Mouse (Mus musculus) urinary bladder, postnatal 14 days (tissue): ENCODE results near the gene Arf5.

Experiments
- DNase-seq: peaks from one replicate; pipeline ENCODE4 v3.0.0; 2021; ENCODE audit warnings: low spot score

The Arf5 gene

GRCm38 (mm10) chr6:28423313-28423712, at the start of gene Arf5:
Gene Arf5, plus strand, starts transcription at chr6:28423560.
- peak; percentile 96 for DNase-seq

GRCm38 (mm10) chr6:28381983-28382382, 41.4 kb upstream of the Arf5 start:
- DNase-seq, result no peak

GRCm38 (mm10) chr6:28385169-28385568, 38.2 kb upstream of the Arf5 start:
- no peak for DNase-seq

- no peak for DNase-seq
Observed at GRCm38 (mm10) chr6:28389038-28389437, 34.3 kb upstream of the Arf5 start.

- DNase-seq, result no peak
Observed at GRCm38 (mm10) chr6:28396051-28396852, 27.1 kb upstream of the Arf5 start.

- no peak for DNase-seq
Observed at GRCm38 (mm10) chr6:28396853-28397457, 26.4 kb upstream of the Arf5 start.

GRCm38 (mm10) chr6:28397681-28398203, 25.6 kb upstream of the Arf5 start, which contains the start of gene Zfp800:
Gene Zfp800, minus strand, starts transcription at chr6:28398005.
- DNase-seq, result no peak

GRCm38 (mm10) chr6:28398726-28399125, 24.6 kb upstream of the Arf5 start:
- no peak for DNase-seq

- no peak for DNase-seq
Observed at GRCm38 (mm10) chr6:28399791-28400190, 23.6 kb upstream of the Arf5 start.

- DNase-seq, result no peak
Observed at GRCm38 (mm10) chr6:28410053-28410452, 13.3 kb upstream of the Arf5 start.

GRCm38 (mm10) chr6:28411236-28411635, 12.1 kb upstream of the Arf5 start:
- no peak for DNase-seq

GRCm38 (mm10) chr6:28416981-28417380, 6.4 kb upstream of the Arf5 start:
- no peak for DNase-seq

GRCm38 (mm10) chr6:28418449-28418848, 4.9 kb upstream of the Arf5 start:
- DNase-seq, result peak; percentile 68

GRCm38 (mm10) chr6:28419673-28420072, 3.7 kb upstream of the Arf5 start:
- no peak for DNase-seq

GRCm38 (mm10) chr6:28420361-28420760, 3.0 kb upstream of the Arf5 start:
- no peak for DNase-seq

- DNase-seq, result no peak
Observed at GRCm38 (mm10) chr6:28420865-28421264, 2.5 kb upstream of the Arf5 start.

- peak; percentile 97 for DNase-seq
Observed at GRCm38 (mm10) chr6:28421469-28422000, 1.8 kb upstream of the Arf5 start.

- DNase-seq, result no peak
Observed at GRCm38 (mm10) chr6:28422651-28423290, 589 bp upstream of the Arf5 start.

GRCm38 (mm10) chr6:28423767-28424695, 671 bp downstream of the Arf5 start:
- peak; percentile 56 for DNase-seq

GRCm38 (mm10) chr6:28425019-28425418, 1.7 kb downstream of the Arf5 start:
- no peak for DNase-seq

- DNase-seq, result peak; percentile 29
Observed at GRCm38 (mm10) chr6:28427096-28427839, 3.9 kb downstream of the Arf5 start, which contains the start of gene Fscn3. Gene Fscn3, plus strand, starts transcription at chr6:28427789.
